Mouse (Mus musculus): ENCODE measurements around the gene Megf8.

DNA sequence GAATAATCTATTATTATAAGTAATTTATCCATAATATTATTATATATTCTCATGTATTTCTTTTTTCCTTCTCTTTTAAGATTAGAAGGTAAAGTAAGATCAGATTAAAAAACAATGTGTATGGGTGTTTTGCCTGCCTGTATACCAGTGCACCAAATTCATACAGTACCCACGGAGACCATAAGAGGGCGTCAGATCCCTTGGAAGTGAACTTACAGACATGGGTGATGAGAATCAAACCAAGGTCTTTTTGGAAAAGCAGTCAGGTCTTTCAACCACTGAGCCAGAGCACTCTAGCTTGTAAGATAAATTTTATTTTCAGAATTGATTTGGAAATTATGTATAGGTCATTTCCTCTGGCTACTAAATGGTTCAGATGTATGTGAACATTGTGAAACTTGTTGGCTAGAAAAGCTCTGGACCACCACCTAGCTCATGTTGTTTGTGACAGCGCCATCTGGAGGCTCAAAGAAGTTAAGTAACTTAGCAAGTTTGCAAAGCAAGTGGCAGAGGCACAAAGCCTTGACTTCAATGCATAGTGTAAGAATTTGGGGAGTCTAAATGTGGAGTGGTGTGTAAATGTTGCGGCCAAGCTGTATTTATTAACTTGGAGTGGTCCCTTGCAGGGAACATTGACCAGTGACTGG lies 92.3 kb downstream of the Megf8 start:
- TF ChIP-seq CTCF (IDR thresholded peaks at IDR 0.05; ENCODE audit: extremely low read depth, insufficient read depth, low read length) (peak; percentile 43), POLR2A (IDR thresholded peaks at IDR 0.05; ENCODE audit: extremely low read depth, insufficient read depth, low read length) (no peak)
